Mouse (Mus musculus) kidney, adult 11 months (tissue): ENCODE results near the gene Gm20503.

ENCODE experiments used
- DNase-seq: peaks from one replicate; pipeline ENCODE4 v3.0.0; 2022

The Gm20503 gene

GRCm38 (mm10) chr4:59007974-59008373 is 5.0 kb downstream of the Gm20503 start:
- DNase-seq, result no peak

GRCm38 (mm10) chr4:59009186-59009585 is 6.2 kb downstream of the Gm20503 start:
- no peak for DNase-seq

GRCm38 (mm10) chr4:59009696-59010095 is 6.7 kb downstream of the Gm20503 start:
- no peak for DNase-seq

- DNase-seq, result no peak
Observed at GRCm38 (mm10) chr4:59011446-59011845, 8.4 kb downstream of the Gm20503 start.

- DNase-seq, result no peak
Observed at GRCm38 (mm10) chr4:59015181-59015580, 12.2 kb downstream of the Gm20503 start.

GRCm38 (mm10) chr4:59016922-59017321 is 13.9 kb downstream of the Gm20503 start:
- DNase-seq, result no peak

GRCm38 (mm10) chr4:59034325-59034917 is 31.4 kb downstream of the Gm20503 start:
- no peak for DNase-seq

- peak; percentile 28 for DNase-seq
Observed at GRCm38 (mm10) chr4:59034918-59035785, 32.1 kb downstream of the Gm20503 start, which contains the start of gene Gng10. Gene Gng10, plus strand, starts transcription at chr4:59035088.

GRCm38 (mm10) chr4:59035786-59036350 is 32.9 kb downstream of the Gm20503 start:
- DNase-seq, result no peak

GRCm38 (mm10) chr4:59036490-59037127 is 33.6 kb downstream of the Gm20503 start:
- peak; percentile 43 for DNase-seq

GRCm38 (mm10) chr4:59037525-59037924 is 34.5 kb downstream of the Gm20503 start:
- no peak for DNase-seq

- no peak for DNase-seq
Observed at GRCm38 (mm10) chr4:59040397-59041287, 37.6 kb downstream of the Gm20503 start.

- no peak for DNase-seq
Observed at GRCm38 (mm10) chr4:59043074-59043473, 40.1 kb downstream of the Gm20503 start.

- DNase-seq, result no peak
Observed at GRCm38 (mm10) chr4:59043891-59044290, 40.9 kb downstream of the Gm20503 start.

GRCm38 (mm10) chr4:59047222-59047621 is 44.2 kb downstream of the Gm20503 start:
- DNase-seq, result no peak

- no peak for DNase-seq
Observed at GRCm38 (mm10) chr4:59051081-59051480, 48.1 kb downstream of the Gm20503 start.

- no peak for DNase-seq
Observed at GRCm38 (mm10) chr4:59057929-59058328, 54.9 kb downstream of the Gm20503 start.

GRCm38 (mm10) chr4:59062526-59062925 is 59.5 kb downstream of the Gm20503 start:
- DNase-seq, result no peak

GRCm38 (mm10) chr4:59069276-59069675 is 66.3 kb downstream of the Gm20503 start:
- DNase-seq, result no peak

- no peak for DNase-seq
Observed at GRCm38 (mm10) chr4:59083430-59083829, 80.4 kb downstream of the Gm20503 start.

GRCm38 (mm10) chr4:59089391-59089790 is 86.4 kb downstream of the Gm20503 start:
- no peak for DNase-seq
